Comparison of ENCODE assay signal across 15 mouse cellular contexts in the genomic region with DNA sequence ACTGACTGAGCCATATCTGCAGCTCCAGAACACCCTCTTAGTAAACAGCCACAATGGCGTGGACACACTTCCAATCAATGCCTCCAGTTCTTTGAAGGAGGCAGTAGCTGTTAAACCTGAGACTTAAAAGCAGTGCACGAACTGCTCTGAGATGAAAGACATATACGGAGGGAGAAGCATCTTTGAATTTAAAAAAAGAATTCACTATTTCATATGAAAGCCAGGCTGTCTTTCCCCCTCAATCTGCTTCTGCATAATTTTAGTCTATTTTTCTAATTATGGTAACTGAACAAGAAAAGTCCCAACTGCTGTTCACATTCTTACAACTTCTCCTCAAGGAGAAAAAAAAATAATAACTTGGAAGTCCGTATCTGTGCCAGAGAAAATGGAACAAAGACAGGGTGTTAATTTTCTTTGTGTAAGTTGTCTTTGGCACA. TPM values are rescaled to one million over a fixed set of nuclear protein-coding genes. Genes with fewer than 3 reads are reported as not detected.
DNase-seq lines count a peak whose midpoint lies in the region; ATAC-seq lines count a peak whose summit lies in the region.
"Had no signal": no experiment of that assay in that cellular context is flagged by ENCODE, and none has a peak within 500 bp of the region (broad histone marks: within the 10 kb centered on the region; RNA-seq: fewer than 3 reads in every experiment).

No protein-coding gene starts in this region.

- peak; percentile 62 for ATAC-seq in frontal cortex, adult (ENCODE audit: low TSS enrichment)
- ATAC-seq: lung, postnatal 0 days had no signal

- DNase-seq in frontal cortex, postnatal 14 days (ENCODE audit: low spot score in 2 of 2): no peak
- peak; percentile 12 for DNase-seq in left cerebral cortex, adult 11 months (ENCODE audit: low spot score)
- no peak for DNase-seq in left cerebral cortex, adult 18-20 months (ENCODE audit: low spot score in 2 of 2)
- peak; percentile 68 for DNase-seq in brain, adult 2 months (ENCODE audit: low read depth, low spot score)
- peak; percentile 11 to 16 for DNase-seq in frontal cortex, postnatal 10 days (ENCODE audit: low spot score in 2 of 2)
- DNase-seq in lung, postnatal 14 days: no peak
- DNase-seq: adrenal gland, postnatal 10 days; cerebellum, adult 18-20 months; cerebellum, postnatal 36 days; gastrocnemius, postnatal 10 days; kidney, adult 8-10 months; kidney, postnatal 4 days; thymus, postnatal 25 days had no signal

RNA-seq across cellular contexts. Expression of gene Frmd4a, which starts 18.7 kb away (rescaled TPM):
- 10 to 100 TPM; 42.3 to 47.3 TPM for total RNA-seq in left cerebral cortex, adult 18-20 months (2021)

Comparison
In these comparisons a context has a peak if more than half of its experiments do, and no peak if none do; other contexts are left out.
1. DNase-seq: peak in left cerebral cortex, adult 11 months (single experiment), brain, adult 2 months (single experiment) and frontal cortex, postnatal 10 days (2 of 2); none in frontal cortex, postnatal 14 days (0 of 2), left cerebral cortex, adult 18-20 months (0 of 2) and lung, postnatal 14 days (single experiment).